In genomic region chr17:73948039-73948438, GRCm38 (mm10) we compare ENCODE assay signal across 8 mouse cellular contexts. TPM values are rescaled to one million over a fixed set of nuclear protein-coding genes. Genes with fewer than 3 reads are reported as not detected.
DNase-seq lines count a peak whose midpoint lies in the region; ATAC-seq and TF ChIP-seq lines count a peak whose summit lies in the region.

No protein-coding gene starts in this region.

- WGBS in midbrain, embryonic 15.5 days, result 95% methylated on average over 3 of the region's 3 CpGs

- H3K27me3 ChIP-seq in midbrain, embryonic 15.5 days (replicated peaks), result no peaks in the 10 kb centered on the region

- H3K4me3 ChIP-seq in left cerebral cortex, adult 2 months, result 0 out of 2 replicates have a peak overlapping the region, but pooled peaks have one; percentile 3
- no peak overlapping the region for H3K4me3 ChIP-seq in midbrain, embryonic 15.5 days

- H3K9me3 ChIP-seq in midbrain, embryonic 15.5 days, result no peaks in the 10 kb centered on the region

- no peak overlapping the region for H3K4me2 ChIP-seq in midbrain, embryonic 15.5 days

- no peak for TF ChIP-seq CTCF in left cerebral cortex, adult 2 months (IDR thresholded peaks at IDR 0.05)

- DNase-seq in adrenal gland, adult 2 months, result peak; percentile 78
- DNase-seq in adrenal gland, postnatal 25 days, result no peak
- DNase-seq in left cerebral cortex, adult 2 months (ENCODE audit: extremely low spot score in 1 of 2, low spot score in 2 of 2), result no peak
- DNase-seq in left cerebral cortex, adult 8-10 months (ENCODE audit: low spot score in 2 of 2), result no peak
- DNase-seq in gonadal fat pad, adult 2 months (ENCODE audit: low read depth), result peak; percentile 95
- peak; percentile 56 to 77 for DNase-seq in lung, postnatal 4 days
- DNase-seq in ovary, postnatal 36 days (ENCODE audit: low spot score), result no peak

- no peak overlapping the region for H3K27ac ChIP-seq in left cerebral cortex, adult 2 months
- no peak overlapping the region for H3K27ac ChIP-seq in midbrain, embryonic 15.5 days

- H3K36me3 ChIP-seq in midbrain, embryonic 15.5 days (replicated peaks), result no peaks in the 10 kb centered on the region

- ATAC-seq in midbrain, embryonic 15.5 days (replicated peaks), result no peak

- no peak overlapping the region for H3K9ac ChIP-seq in midbrain, embryonic 15.5 days

- intact Hi-C loops in left cerebral cortex, adult 2 months (cut with DNase I), result no loop called here

- H3K4me1 ChIP-seq in midbrain, embryonic 15.5 days, result no peaks in the 10 kb centered on the region

RNA-seq across cellular contexts. Expression of gene Xdh, which starts 2.0 kb away (rescaled TPM):
- total RNA-seq in adrenal gland, adult 2 months (2021), result 100 to 1,000 TPM; 290 to 422 TPM
- 92.2 and 161 TPM in 2 replicates for polyA plus RNA-seq in adrenal gland, adult 2 months (2012; rRNA removed)
- total RNA-seq in adrenal gland, postnatal 25 days (2021), result 446 and 487 TPM in 2 replicates
- 10 to 100 TPM; 15.4 to 17.6 TPM for total RNA-seq in left cerebral cortex, adult 2 months (2021)
- total RNA-seq in left cerebral cortex, adult 8-10 months (2022), result 10 to 100 TPM; 22.8 to 25.2 (median 24.1) TPM
- polyA plus RNA-seq in gonadal fat pad, adult 2 months (2012; rRNA removed), result 67.5 and 70.9 TPM in 2 replicates
- polyA plus RNA-seq in midbrain, embryonic 15.5 days (2015; fragmentation: Nextera tagmentation; extraction: Ambion mirVana), result 0.40 and 0.65 TPM in 2 replicates

Comparison
In these comparisons a context has a peak if more than half of its experiments do, and no peak if none do; other contexts are left out.
1. DNase-seq: peak in adrenal gland, adult 2 months (single experiment), gonadal fat pad, adult 2 months (single experiment) and lung, postnatal 4 days (2 of 2); none in adrenal gland, postnatal 25 days (single experiment), left cerebral cortex, adult 2 months (0 of 2), left cerebral cortex, adult 8-10 months (0 of 2) and ovary, postnatal 36 days (single experiment).
2. RNA of gene Xdh, which starts 2.0 kb away (total RNA-seq): 446 to 487 TPM in adrenal gland, postnatal 25 days and 290 to 422 TPM in adrenal gland, adult 2 months; 22.8 to 25.2 TPM in left cerebral cortex, adult 8-10 months and 15.4 to 17.6 TPM in left cerebral cortex, adult 2 months; every median in the first group is over 10 times any median in the second.